Mouse (Mus musculus) kidney, adult 8-10 months (tissue): ENCODE results near the gene Nat9.

Experiments
- DNase-seq, 2 experiments: peaks; one replicate each; pipeline ENCODE4 v3.0.0; 2022

The Nat9 gene

GRCm38 (mm10) chr11:115150741-115151254, 36.9 kb downstream of the Nat9 start:
- no peak for DNase-seq

- DNase-seq: no peak
Observed at GRCm38 (mm10) chr11:115147813-115148212, 39.8 kb downstream of the Nat9 start.

- DNase-seq: no peak
Observed at GRCm38 (mm10) chr11:115141970-115142369, 45.7 kb downstream of the Nat9 start.

GRCm38 (mm10) chr11:115138597-115139262, 48.9 kb downstream of the Nat9 start:
- no peak for DNase-seq

GRCm38 (mm10) chr11:115133800-115134199, 53.9 kb downstream of the Nat9 start, which contains the start of gene Cd300lf:
TSS of gene Cd300lf (minus strand) at chr11:115133992.
- DNase-seq: no peak
